Mouse (Mus musculus) heart, embryonic 11.5 days (tissue): ENCODE results near the gene Sart3. TPM values are rescaled to one million over a fixed set of nuclear protein-coding genes. Genes with fewer than 3 reads are reported as not detected.
"Not testable (repeated sequence)": the region's sequence is repeated elsewhere in the genome, so short reads cannot be mapped to it uniquely, and the experiment has no call there.

Experiments
- ATAC-seq: fragments of 200-750 bp; cut with Nextera tagmentation; replicated peaks from 2 replicates; pipeline ENCODE4 v1.8.0; 2017; ENCODE audit warnings: moderate library complexity; ENCODE audit not compliant: insufficient number of reproducible peaks, low FRiP score, low TSS enrichment
- H3K27ac ChIP-seq: fragments of 300-500 bp; sonication (generic); 2 replicates; pipeline ENCODE4 v1.5.1; 2014; ENCODE audit warnings: mild to moderate bottlenecking, low read depth, low read length
- H3K27me3 ChIP-seq: fragments of 300-500 bp; sonication (generic); 2 replicates; pipeline ENCODE4 v1.6.1; 2014; ENCODE audit warnings: mild to moderate bottlenecking, low read length, mixed read lengths; ENCODE audit not compliant: control insufficient read depth, insufficient read depth
- H3K36me3 ChIP-seq: fragments of 300-500 bp; sonication (generic); 2 replicates; pipeline ENCODE4 v1.6.1; 2014; ENCODE audit warnings: mild to moderate bottlenecking, low read length, moderate library complexity, mixed read lengths; ENCODE audit not compliant: control insufficient read depth, insufficient read depth
- H3K4me1 ChIP-seq: fragments of 300-500 bp; sonication (generic); 2 replicates; pipeline ENCODE4 v1.6.1; 2014; ENCODE audit warnings: low read length; ENCODE audit not compliant: control insufficient read depth, insufficient read depth
- H3K4me2 ChIP-seq: fragments of 300-500 bp; sonication (generic); 2 replicates; pipeline ENCODE4 v1.6.1; 2014; ENCODE audit warnings: mild to moderate bottlenecking, moderate library complexity
- H3K4me3 ChIP-seq: fragments of 300-500 bp; sonication (generic); 2 replicates; pipeline ENCODE4 v1.5.1; 2014; ENCODE audit warnings: low read depth, low read length
- H3K9ac ChIP-seq: fragments of 300-500 bp; sonication (generic); 2 replicates; pipeline ENCODE4 v1.6.1; 2014; ENCODE audit warnings: mild to moderate bottlenecking, low read depth, low read length, moderate library complexity
- H3K9me3 ChIP-seq: fragments of 300-500 bp; sonication (generic); replicated peaks from 2 replicates; pipeline ENCODE4 v1.6.1; 2016; ENCODE audit warnings: low read length; ENCODE audit not compliant: control insufficient read depth
- WGBS: fragments of 180-500 bp; shearing (Covaris S2); extraction: QIAGEN DNeasy Blood & Tissue Kit; methylation state at CpG from one replicate; pipeline ENCODE4 v1.1.7; 2014; ENCODE audit not compliant: insufficient replicate concordance; 5-methylcytosine and 5-hydroxymethylcytosine counted together
- polyA plus RNA-seq: library from polyadenylated mRNA; unstranded; fragments of >200 nt; fragmentation: Nextera tagmentation; extraction: Ambion mirVana; gene quantifications from 2 replicates; pipeline ENCODE4 v1.2.1, GENCODE M21; 2014

Sart3 gene
- polyA plus RNA-seq, result 31.6 and 35.3 TPM in 2 replicates

DNA sequence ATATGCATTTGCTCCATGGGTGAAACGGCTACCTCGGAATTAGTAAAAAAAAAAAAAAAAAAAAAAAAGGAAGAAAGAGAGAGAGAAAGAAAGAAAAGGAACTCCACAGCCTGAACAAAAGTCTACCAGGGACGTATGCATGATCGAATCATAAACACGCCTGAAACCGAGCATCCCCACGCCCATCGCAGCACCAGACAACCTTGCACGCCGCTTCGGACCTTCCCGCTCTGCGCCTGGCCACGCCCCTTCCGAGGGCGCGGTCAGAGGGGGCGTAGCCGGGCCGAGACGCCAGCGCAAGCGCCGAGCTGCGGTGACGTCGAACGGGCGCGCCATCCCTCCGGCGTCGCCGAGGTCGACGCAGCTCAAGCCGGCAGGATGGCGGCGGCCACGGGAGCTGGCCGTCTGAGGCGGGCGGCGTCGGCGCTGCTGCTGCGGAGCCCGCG lies at the start of gene Sart3, which contains the start of gene Iscu:
Gene Sart3, minus strand, starts transcription at position 61 of the 446 bp plus-strand sequence.
Gene Iscu, plus strand, starts transcription at position 299 of the 446 bp plus-strand sequence.
- Histone ChIP-seq H3K4me1 (peaks cover 12% of the 10 kb centered on the region), H3K36me3 (peaks cover 16% of the 10 kb centered on the region), H3K4me2 (peak within 1 kb of the TSS; percentile 97), H3K4me3 (peak within 1 kb of the TSS; percentile 98), H3K27ac (peak within 1 kb of the TSS; percentile 99), H3K27me3 (no peaks in the 10 kb centered on the region), H3K9ac (peak within 1 kb of the TSS; percentile 97), H3K9me3 (no peaks in the 10 kb centered on the region)
- WGBS, result under 1% methylated on average over 49 of the region's 49 CpGs
- ATAC-seq, result peak; percentile 87

DNA sequence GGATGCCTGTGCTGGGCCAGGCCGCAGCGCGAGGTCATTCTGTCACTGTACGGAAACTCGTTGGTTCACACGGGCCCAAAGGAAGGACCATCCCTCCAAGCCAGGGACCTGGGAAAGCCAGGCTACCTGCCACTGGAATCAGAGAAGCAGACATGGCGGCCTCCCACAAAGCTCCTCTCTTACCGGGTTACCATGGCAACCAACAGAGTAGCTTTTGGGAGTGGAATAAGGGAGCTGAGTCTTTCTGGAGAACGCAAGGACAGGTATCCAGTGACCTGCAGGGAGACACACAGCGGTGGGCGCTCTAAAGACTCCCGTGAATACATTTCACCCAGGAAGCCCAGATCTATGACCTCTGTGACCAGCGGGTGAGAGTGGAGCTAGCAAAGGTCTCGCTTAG lies 46.3 kb upstream of the Sart3 start:
- Histone ChIP-seq H3K9me3 (no peaks in the 10 kb centered on the region), H3K4me2 (no peak overlapping the region), H3K4me3 (no peak overlapping the region), H3K27ac (no peak overlapping the region), H3K9ac (no peak overlapping the region), H3K4me1 (no peaks in the 10 kb centered on the region), H3K27me3 (no peaks in the 10 kb centered on the region; the same call in 1 of the 2 replicates), H3K36me3 (no peaks in the 10 kb centered on the region)
- no peak for ATAC-seq
- WGBS, result 64% methylated on average over 14 of the region's 14 CpGs

DNA sequence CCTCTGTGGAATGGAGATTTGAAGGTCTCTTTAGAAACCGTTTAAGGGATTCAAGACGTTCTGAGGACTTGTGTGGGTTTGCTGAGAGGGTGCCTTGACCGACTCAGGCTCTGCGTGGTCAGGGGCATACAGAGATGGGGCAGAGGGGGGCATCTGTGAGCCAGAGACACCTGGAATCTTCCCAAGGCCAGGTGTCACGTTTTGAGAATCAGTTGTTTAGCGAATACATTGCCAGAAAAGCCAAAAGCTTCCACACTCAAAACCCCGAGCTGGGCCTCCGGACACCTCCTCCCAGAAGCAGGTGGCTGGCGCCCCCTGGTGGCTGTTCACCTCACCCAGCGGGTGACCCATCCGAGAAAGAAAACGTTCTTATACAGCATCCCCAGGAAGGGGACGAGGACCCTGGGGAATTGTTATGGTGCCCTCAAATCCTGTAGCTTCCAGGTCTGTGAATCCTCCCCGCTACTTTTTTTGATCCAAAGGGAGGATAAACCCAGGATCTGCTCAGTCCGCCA lies 43.4 kb upstream of the Sart3 start:
- Histone ChIP-seq H3K9ac (0 out of 2 replicates have a peak overlapping the region, but pooled peaks have one; percentile 16), H3K27me3 (peaks cover 3% of the 10 kb centered on the region; the same call in 1 of the 2 replicates), H3K4me2 (peak overlapping the region; percentile 29; the same call in 1 of the 2 replicates), H3K4me3 (no peak overlapping the region), H3K27ac (no peak overlapping the region), H3K4me1 (no peaks in the 10 kb centered on the region), H3K36me3 (no peaks in the 10 kb centered on the region), H3K9me3 (no peaks in the 10 kb centered on the region)
- WGBS, result 15% methylated on average over 15 of the region's 15 CpGs
- ATAC-seq, result no peak

DNA sequence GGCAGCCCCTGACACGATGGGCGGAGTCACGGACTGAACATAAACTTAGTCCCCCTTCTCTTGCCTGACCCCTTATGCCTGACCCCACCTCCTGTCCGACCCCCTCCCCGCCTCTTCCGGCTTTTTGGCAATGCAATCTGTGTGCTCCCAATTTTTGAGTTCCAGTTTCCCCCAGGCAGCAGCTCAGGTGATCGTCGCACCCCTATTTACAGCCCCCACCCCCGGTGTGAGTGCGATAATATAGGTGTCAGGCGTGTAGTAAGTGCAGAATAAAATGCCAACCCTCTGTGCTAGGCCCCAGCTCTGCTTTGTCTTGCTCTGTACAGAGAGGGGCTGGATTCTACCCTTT lies 42.7 kb upstream of the Sart3 start:
- 48% methylated on average over 11 of the region's 11 CpGs for WGBS
- ATAC-seq, result 0 out of 2 replicates have a peak, but pooled peaks have one; percentile 14
- H3K27ac ChIP-seq, result no peak overlapping the region

DNA sequence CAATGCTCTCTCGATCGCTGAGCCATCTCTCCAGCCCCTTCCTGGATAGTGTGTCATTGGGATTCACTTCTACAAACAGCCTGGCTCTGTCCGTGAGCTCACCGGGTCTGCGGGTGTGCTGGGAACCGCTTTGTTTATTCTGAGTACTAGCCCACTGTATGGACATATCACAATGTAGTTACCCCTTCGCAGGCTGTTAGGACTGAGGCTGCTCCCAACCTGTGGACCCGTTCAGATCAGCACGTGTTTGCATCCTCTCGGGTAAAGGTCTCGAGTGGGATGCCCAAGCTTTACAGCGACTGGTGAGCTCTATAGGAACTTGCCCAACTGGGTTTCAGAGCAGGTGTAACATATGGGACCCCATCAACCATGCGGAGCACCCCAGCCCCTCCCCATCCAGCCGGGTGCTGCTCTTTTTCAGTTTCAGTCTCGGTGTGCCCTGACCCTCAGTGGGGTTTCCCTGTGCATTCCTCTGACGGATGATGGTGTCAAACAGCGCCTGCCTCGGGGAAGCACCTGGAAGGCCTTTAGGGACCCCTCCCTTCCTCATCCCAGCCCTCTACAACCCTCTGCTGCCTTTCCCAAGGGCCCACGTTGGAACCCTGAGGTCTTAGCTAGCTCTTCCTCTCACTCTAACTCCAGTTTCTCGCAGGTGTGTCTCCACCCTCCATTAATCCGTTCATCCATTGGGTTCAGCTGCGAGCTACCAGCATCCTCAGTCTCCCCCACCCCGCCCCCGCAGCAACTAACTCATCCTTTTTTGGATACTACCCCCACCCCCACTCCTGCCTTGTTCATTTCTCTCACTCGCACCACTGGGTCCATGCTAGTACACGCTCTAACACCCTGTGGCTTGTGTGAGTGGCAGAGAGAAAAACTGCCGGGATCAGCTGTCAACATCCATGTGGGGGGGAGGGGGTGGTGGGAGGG lies 42.1 kb upstream of the Sart3 start:
- Histone ChIP-seq H3K4me2 (no peak overlapping the region), H3K27me3 (peaks cover 3% of the 10 kb centered on the region; the same call in 1 of the 2 replicates), H3K36me3 (no peaks in the 10 kb centered on the region), H3K4me1 (no peaks in the 10 kb centered on the region), H3K9me3 (no peaks in the 10 kb centered on the region), H3K4me3 (no peak overlapping the region), H3K9ac (no peak overlapping the region), H3K27ac (no peak overlapping the region)
- 0 out of 2 replicates have a peak, but pooled peaks have one; percentile 35 for ATAC-seq
- WGBS, result 27% methylated on average over 27 of the region's 27 CpGs

More for the DNA sequence above, 42.7 kb upstream of the Sart3 start:
- H3K36me3 ChIP-seq, result no peaks in the 10 kb centered on the region
- no peak overlapping the region for H3K4me3 ChIP-seq
- no peaks in the 10 kb centered on the region for H3K9me3 ChIP-seq
- H3K4me1 ChIP-seq, result no peaks in the 10 kb centered on the region
- H3K27me3 ChIP-seq, result peaks cover 3% of the 10 kb centered on the region; the same call in 1 of the 2 replicates
- H3K9ac ChIP-seq, result no peak overlapping the region
- H3K4me2 ChIP-seq, result no peak overlapping the region

DNA sequence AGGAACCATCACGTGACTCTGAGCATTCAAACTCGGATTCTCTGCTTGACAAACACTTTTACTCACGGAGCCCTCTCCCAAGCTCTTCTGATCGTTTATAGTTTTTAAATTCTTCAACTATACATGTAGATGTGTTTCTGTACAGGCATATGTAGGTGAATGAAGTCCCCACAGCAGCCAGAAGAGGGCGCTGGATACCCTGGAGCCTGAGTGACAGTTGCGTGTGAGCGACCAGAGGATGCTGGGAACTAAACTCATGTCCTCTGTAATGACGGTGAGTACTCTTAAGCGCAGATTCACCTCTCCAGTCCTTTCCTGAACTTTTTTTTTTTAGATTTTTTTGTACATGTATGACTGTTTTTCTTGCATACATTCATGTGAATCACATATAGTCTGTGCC lies 41.3 kb upstream of the Sart3 start:
- ATAC-seq, result no peak
- Histone ChIP-seq H3K4me3 (no peak overlapping the region), H3K27me3 (peaks cover 3% of the 10 kb centered on the region; the same call in 1 of the 2 replicates), H3K4me2 (no peak overlapping the region), H3K9ac (no peak overlapping the region), H3K9me3 (no peaks in the 10 kb centered on the region), H3K36me3 (no peaks in the 10 kb centered on the region), H3K4me1 (no peaks in the 10 kb centered on the region), H3K27ac (no peak overlapping the region)
- WGBS, result 18% methylated on average over 9 of the region's 9 CpGs

DNA sequence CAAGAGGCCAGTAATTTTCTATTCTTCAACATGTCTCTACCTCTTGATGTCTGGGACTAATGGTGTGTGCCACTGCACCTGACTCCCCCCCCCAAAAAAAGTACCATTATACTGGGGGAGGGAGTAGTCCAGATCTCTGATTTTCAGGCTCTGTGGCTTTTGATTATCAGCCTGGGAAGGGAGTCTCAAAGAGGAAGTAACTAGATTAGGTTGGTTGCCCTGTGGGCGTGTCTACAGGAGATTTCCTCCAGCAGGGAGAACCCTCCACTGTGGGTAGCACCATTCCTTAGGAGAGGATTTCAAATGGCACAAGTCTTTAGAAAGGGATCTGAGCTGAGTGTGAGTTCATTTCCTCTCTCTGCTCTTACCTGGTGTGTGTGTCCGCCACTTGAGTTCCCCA lies 40.3 kb upstream of the Sart3 start:
- H3K4me1 ChIP-seq, result peaks cover 5% of the 10 kb centered on the region; the same call in 1 of the 2 replicates
- WGBS, result 83% methylated on average over 2 of the region's 2 CpGs
- no peak overlapping the region for H3K27ac ChIP-seq
- H3K9ac ChIP-seq, result no peak overlapping the region
- no peaks in the 10 kb centered on the region for H3K9me3 ChIP-seq
- no peaks in the 10 kb centered on the region for H3K36me3 ChIP-seq
- no peak for ATAC-seq
- H3K27me3 ChIP-seq, result peaks cover 5% of the 10 kb centered on the region
- H3K4me3 ChIP-seq, result no peak overlapping the region
- no peak overlapping the region for H3K4me2 ChIP-seq

DNA sequence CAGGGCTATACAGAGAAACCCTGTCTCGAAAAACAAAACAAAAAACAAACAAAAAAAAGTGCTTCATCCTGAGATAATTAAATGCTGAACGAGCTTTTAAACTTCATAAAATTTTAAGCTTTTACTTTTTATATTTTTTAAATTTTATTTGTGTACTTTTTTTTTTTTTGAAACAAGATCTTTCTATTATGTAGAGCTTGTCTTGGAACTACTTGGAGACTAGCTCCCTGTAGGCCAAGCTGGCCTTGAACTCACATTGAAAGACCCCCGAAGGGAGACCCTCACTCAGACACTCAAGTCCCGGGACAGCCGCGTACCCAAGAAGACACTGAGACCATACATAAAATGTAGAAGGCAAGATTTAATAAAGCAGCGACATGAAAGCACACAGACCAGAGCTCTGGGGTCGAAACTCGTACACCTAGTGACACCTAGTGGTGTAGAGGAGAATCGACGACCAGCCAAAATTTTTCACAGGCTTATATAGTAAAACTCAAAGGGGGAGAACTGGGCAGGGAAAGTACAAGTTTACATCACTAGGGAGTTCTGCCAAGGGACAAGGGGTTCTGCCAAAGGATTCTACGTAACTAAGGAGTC lies 39.6 kb upstream of the Sart3 start:
- H3K36me3 ChIP-seq, H3K27me3 ChIP-seq, H3K9me3 ChIP-seq, H3K4me2 ChIP-seq, H3K4me1 ChIP-seq, H3K4me3 ChIP-seq, H3K9ac ChIP-seq, ATAC-seq, H3K27ac ChIP-seq: not testable (repeated sequence)
- WGBS, result 19% methylated on average over 11 of the region's 12 CpGs
